Mouse (Mus musculus) lung, adult 2 months (tissue): ENCODE measurements at regions not wholly inside any gene's neighbourhood (a gene's known extent, or its start where the extent isn't known, plus 50 kb on each side); places are given as distances from the start of the nearest gene placed in this dataset.

ENCODE experiments used
- DNase-seq: peaks from one replicate; pipeline ENCODE4 v3.0.0; 2022
- H3K4me1 ChIP-seq: fragments of 200-500 bp; 2 replicates; pipeline ENCODE4 v1.6.1; 2011; ENCODE audit warnings: low read length; ENCODE audit not compliant: control insufficient read depth, insufficient read depth
- H3K4me3 ChIP-seq: fragments of 200-500 bp; replicated peaks from 2 replicates; pipeline ENCODE3; 2011; ENCODE audit warnings: low read depth, mild to moderate bottlenecking, control low read depth, low read length; ENCODE audit errors: extremely low read depth
- CTCF ChIP-seq: fragments of 200-500 bp; IDR thresholded peaks from 2 replicates; pipeline ENCODE4 v1.5.1; 2011; ENCODE audit warnings: mild to moderate bottlenecking, low read length, control low read depth; ENCODE audit not compliant: insufficient read depth
- POLR2A ChIP-seq: fragments of 200-500 bp; IDR thresholded peaks from 2 replicates; pipeline ENCODE4 v1.6.1; 2011; ENCODE audit warnings: low read depth, mild to moderate bottlenecking, control low read depth, low read length, borderline replicate concordance; ENCODE audit errors: extremely low read depth
- WGBS: fragments of 180-500 bp; shearing (Covaris S2); methylation state at CpG from one replicate; pipeline ENCODE4 v1.1.7; 2018; 5-methylcytosine and 5-hydroxymethylcytosine counted together

- Histone ChIP-seq H3K4me1 (no peaks in the 10 kb centered on the region; the same call in 1 of the 2 replicates), H3K4me3 (no peak overlapping the region)
- 76% methylated on average over 4 of the region's 4 CpGs for WGBS
- DNase-seq: no peak
- TF ChIP-seq POLR2A: no peak
- TF ChIP-seq CTCF: no peak
These were observed 272.1 kb upstream of the Myt1l start for GRCm38 (mm10) chr12:29256103-29256502.

DNA sequence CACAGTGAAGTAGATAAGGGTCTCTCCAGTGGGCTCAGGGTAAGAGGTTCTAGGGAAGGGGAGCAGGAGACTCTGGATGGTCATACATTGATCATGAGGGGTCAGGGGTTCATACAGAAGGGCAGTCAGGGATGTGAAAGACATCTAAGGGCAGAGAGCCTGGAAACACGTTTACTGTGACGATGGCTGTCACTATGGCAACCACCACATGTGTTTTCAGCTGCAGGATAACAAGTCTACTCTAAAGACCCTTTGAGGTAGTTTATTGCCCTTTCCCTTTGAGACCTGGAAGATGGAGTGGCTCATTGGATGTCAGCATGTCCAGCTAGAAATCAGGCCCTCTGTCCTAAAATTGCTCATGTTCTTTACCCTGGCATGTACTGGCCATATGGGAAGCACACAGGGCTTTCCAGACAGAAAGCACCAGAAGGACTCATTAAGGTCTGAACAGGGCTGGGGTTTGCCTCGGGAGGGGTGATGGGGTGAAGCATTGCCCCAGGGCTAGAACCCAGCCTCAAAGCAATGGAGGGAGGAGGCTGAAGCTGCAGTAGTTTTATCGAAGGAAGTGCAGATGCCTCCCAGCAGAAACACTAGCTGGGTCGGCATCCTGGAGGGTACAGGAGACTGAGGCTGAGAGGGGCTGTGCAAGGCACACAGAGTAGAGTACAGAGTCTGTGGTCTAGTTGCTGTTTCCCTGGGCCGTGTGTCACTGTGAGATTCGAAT lies 271.0 kb upstream of the Myt1l start:
- no peak for TF ChIP-seq POLR2A
- no peak for TF ChIP-seq CTCF
- Histone ChIP-seq H3K4me1 (no peaks in the 10 kb centered on the region; the same call in 1 of the 2 replicates), H3K4me3 (no peak overlapping the region)
- 32% methylated on average over 7 of the region's 7 CpGs for WGBS
- DNase-seq: no peak

GRCm38 (mm10) chr12:29257735-29258547 lies 270.2 kb upstream of the Myt1l start:
- DNase-seq: peak; percentile 6
- 19% methylated on average over 16 of the region's 16 CpGs for WGBS
- TF ChIP-seq POLR2A (no peak), CTCF (no peak)
- no peak overlapping the region for H3K4me3 ChIP-seq
- H3K4me1 ChIP-seq: no peaks in the 10 kb centered on the region; the same call in 1 of the 2 replicates

DNA sequence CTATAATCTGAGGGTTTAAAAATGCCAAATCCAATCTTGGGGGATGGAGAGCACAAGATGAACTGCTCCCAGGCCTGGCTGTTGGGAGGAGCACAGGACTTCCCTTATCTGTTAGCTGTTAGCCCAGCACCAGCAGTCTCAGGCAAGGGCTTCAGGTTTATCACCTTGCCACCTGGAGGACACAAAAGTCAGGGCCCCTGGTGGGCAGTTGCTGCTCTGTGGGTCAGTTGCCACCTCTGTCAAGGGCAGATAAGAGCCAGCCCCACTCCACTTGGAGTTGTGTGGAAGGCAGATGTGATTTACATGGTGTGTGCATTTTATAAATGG lies 269.7 kb upstream of the Myt1l start:
- Histone ChIP-seq H3K4me1 (no peaks in the 10 kb centered on the region; the same call in 1 of the 2 replicates), H3K4me3 (no peak overlapping the region)
- TF ChIP-seq CTCF: no peak
- TF ChIP-seq POLR2A: no peak
- no peak for DNase-seq

GRCm38 (mm10) chr12:29258966-29259365 lies 269.2 kb upstream of the Myt1l start:
- TF ChIP-seq POLR2A (no peak), CTCF (no peak)
- 45% methylated on average over 7 of the region's 7 CpGs for WGBS
- Histone ChIP-seq H3K4me1 (no peaks in the 10 kb centered on the region; the same call in 1 of the 2 replicates), H3K4me3 (no peak overlapping the region)
- DNase-seq: no peak

DNA sequence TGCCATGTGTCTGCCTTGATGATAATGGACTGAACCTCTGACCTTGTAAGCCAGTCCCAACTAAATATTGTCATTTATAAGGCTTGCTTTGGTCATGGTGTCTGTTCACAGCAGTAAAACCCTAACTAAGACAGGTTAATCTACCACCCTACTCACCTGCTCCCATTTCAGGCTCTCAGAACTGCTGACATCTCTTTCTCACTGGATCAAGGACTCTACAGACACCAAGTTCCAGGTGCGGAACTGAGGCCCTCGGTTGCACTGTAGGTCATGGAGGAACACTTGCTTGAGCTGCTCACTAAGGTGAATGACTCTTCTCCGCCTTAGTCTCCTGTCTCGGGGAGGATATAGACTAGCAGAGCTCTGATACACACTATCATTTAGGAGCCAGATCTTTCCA lies 254.0 kb upstream of the Myt1l start:
- TF ChIP-seq POLR2A: no peak
- TF ChIP-seq CTCF: no peak
- DNase-seq: no peak
- WGBS: 95% methylated on average over 4 of the region's 4 CpGs
- Histone ChIP-seq H3K4me1 (no peaks in the 10 kb centered on the region), H3K4me3 (no peak overlapping the region)

DNA sequence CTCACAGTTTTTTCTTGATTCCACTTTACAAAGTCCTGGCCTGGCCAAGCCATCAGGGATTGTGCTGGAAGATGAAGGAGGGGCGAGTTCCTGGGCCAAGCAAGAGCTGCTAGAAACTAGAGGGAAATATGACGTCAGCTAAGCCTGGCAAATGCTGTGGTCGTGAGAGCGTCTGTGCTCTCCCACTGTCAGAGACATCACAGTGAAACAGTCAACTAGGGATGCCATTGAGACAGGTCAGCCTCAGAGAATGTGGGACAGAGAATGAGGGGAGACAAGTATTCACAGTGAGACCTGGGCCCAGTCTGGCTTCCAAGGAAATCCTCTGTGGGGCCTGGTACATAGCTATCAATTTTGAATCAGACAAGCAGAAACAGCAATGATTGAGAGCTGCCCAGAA lies 252.5 kb upstream of the Myt1l start:
- Histone ChIP-seq H3K4me3 (no peak overlapping the region), H3K4me1 (no peaks in the 10 kb centered on the region)
- DNase-seq: no peak
- 54% methylated on average over 4 of the region's 4 CpGs for WGBS
- TF ChIP-seq CTCF (no peak), POLR2A (no peak)

- no peaks in the 10 kb centered on the region for H3K4me1 ChIP-seq
- no peak overlapping the region for H3K4me3 ChIP-seq
- 10% methylated on average over 13 of the region's 13 CpGs for WGBS
- TF ChIP-seq POLR2A: no peak
- DNase-seq: no peak
These were observed 248.5 kb upstream of the Myt1l start for GRCm38 (mm10) chr12:29279631-29280080.

- no peak overlapping the region for H3K4me3 ChIP-seq
- 14% methylated on average over 9 of the region's 9 CpGs for WGBS
- peak; percentile 60 for DNase-seq
- TF ChIP-seq POLR2A (no peak), CTCF (no peak)
- H3K4me1 ChIP-seq: no peaks in the 10 kb centered on the region
These were observed 247.9 kb upstream of the Myt1l start for GRCm38 (mm10) chr12:29280081-29280788.

- no peak for DNase-seq
These were observed 247.1 kb upstream of the Myt1l start for GRCm38 (mm10) chr12:29280861-29281630.

More at GRCm38 (mm10) chr12:29280861-29281630, 247.1 kb upstream of the Myt1l start:
- 58% methylated on average over 17 of the region's 17 CpGs for WGBS
- TF ChIP-seq POLR2A: no peak
- no peak for TF ChIP-seq CTCF
- H3K4me1 ChIP-seq: no peaks in the 10 kb centered on the region
- H3K4me3 ChIP-seq: no peak overlapping the region
